Mouse (Mus musculus) erythroblast, embryonic 14.5 days (primary cell): ENCODE data around the gene Tenm4.

Source experiments
- GATA1 ChIP-seq: IDR thresholded peaks from 2 replicates; pipeline ENCODE4 v1.6.1; 2012; ENCODE audit warnings: low read length, inconsistent platforms, mixed read lengths
- TAL1 ChIP-seq: IDR thresholded peaks from 3 replicates; pipeline ENCODE4 v1.6.1; 2012; ENCODE audit warnings: low read length, inconsistent platforms, mixed read lengths

- TF ChIP-seq GATA1 (no peak), TAL1 (no peak)
Observed at GRCm38 (mm10) chr7:96796033-96796741, 625.1 kb downstream of the Tenm4 start.
